In genomic region chr2:154758454-154758853, GRCm38 (mm10) we compare ENCODE assay signal across 25 mouse cellular contexts. TPM values are rescaled to one million over a fixed set of nuclear protein-coding genes. Genes with fewer than 3 reads are reported as not detected.
DNase-seq lines count a peak whose midpoint lies in the region; TF ChIP-seq lines count a peak whose summit lies in the region.
"Had no signal": no experiment of that assay in that cellular context is flagged by ENCODE, and none has a peak within 500 bp of the region (broad histone marks: within the 10 kb centered on the region; RNA-seq: fewer than 3 reads in every experiment).

No protein-coding gene starts in this region.

- no peak for TF ChIP-seq POLR2A in CH12.LX (IDR thresholded peaks at IDR 0.05; ENCODE audit: low read depth, low read length)

- no peaks in the 10 kb centered on the region for H3K79me2 ChIP-seq in CH12.LX (replicated peaks; ENCODE audit: control insufficient read depth, extremely low read depth, insufficient read depth, poor library complexity, severe bottlenecking)

- no peak overlapping the region for H3K9ac ChIP-seq in CH12.LX (ENCODE audit: insufficient read depth, low read depth)

- TF ChIP-seq CTCF in CH12.LX (conservative IDR thresholded peaks at IDR 0.05 in 1 of 2, IDR thresholded peaks at IDR 0.05 in 1 of 2; ENCODE audit: low read depth in 2 of 2, low read length in 2 of 2): peak in 1 of 2 experiments; percentile 53; a peak in 2 of 4 replicates

- H3K4me2 ChIP-seq in CH12.LX (ENCODE audit: insufficient read depth, low read depth, poor library complexity, severe bottlenecking): no peak overlapping the region

- H3K27ac ChIP-seq in CH12.LX (ENCODE audit: insufficient read depth, low read depth): peak overlapping the region; percentile 61

- H3K36me3 ChIP-seq in CH12.LX (replicated peaks in 1 of 2; ENCODE audit: control insufficient read depth in 1 of 2, insufficient read depth in 1 of 2, low read length in 1 of 2): no peaks in the 10 kb centered on the region
- H3K36me3 ChIP-seq: G1E had no signal

- dilution Hi-C loops in CH12.LX (cut with MboI; ENCODE audit: extremely low pct_ligation_motif_present, extremely low pct_unique_long_range_greater_than_20kb, low sequenced_read_pairs): no loop called here

- DNase-seq in A20 (ENCODE audit: low read depth, low spot score): peak; percentile 25
- DNase-seq in CH12.LX (ENCODE audit: extremely low read depth): peak; percentile 63
- DNase-seq in retina, postnatal 1 day: no peak
- no peak for DNase-seq in cerebellum, postnatal 14 days
- DNase-seq: adrenal gland, adult 2 months; adrenal gland, adult 8-10 months; adrenal gland, postnatal 10 days; adrenal gland, postnatal 14 days; adrenal gland, postnatal 25 days; adrenal gland, postnatal 36 days; cerebellum, adult 11 months; cerebellum, adult 11-12 months; cerebellum, adult 18-20 months; cerebellum, adult 2 months; cerebellum, adult 8-10 months had no signal

- in situ Hi-C loops in CH12.LX (cut with MboI; ENCODE audit: low pct_ligation_motif_present, low pct_unique_long_range_greater_than_20kb, low sequenced_read_pairs): loop anchor here (5.0 kb wide), 1 partner anchor 36 kb away; no protein-coding TSS in a partner anchor

- no peak overlapping the region for H3K4me3 ChIP-seq in CH12.LX (replicated peaks in 1 of 3; ENCODE audit: low read depth in 2 of 3, low read length in 2 of 3, poor library complexity in 1 of 3)

- TF ChIP-seq EP300 in CH12.LX (IDR thresholded peaks at IDR 0.05; ENCODE audit: low read length): peak; percentile 84

- H3K4me1 ChIP-seq in CH12.LX (ENCODE audit: control insufficient read depth in 1 of 2, insufficient read depth in 2 of 2): peaks cover 7 to 45% of the 10 kb centered on the region in 2 experiments

- peaks cover 16% of the 10 kb centered on the region for H3K9me3 ChIP-seq in CH12.LX (replicated peaks; ENCODE audit: low read length)
- H3K9me3 ChIP-seq: G1E had no signal

- TF ChIP-seq RAD21 in CH12.LX (IDR thresholded peaks at IDR 0.05; ENCODE audit: low read depth, low read length): peak; percentile 48

- H3K27me3 ChIP-seq in CH12.LX (replicated peaks): no peaks in the 10 kb centered on the region
- H3K27me3 ChIP-seq: Patski had no signal

TF ChIP-seq in CH12.LX, 34 proteins besides CTCF, POLR2A, EP300 and RAD21:
- no peak for TF ChIP-seq UBTF (IDR thresholded peaks at IDR 0.05; ENCODE audit: low read depth, low read length)
- peak; percentile 61 for TF ChIP-seq SMC3 (IDR thresholded peaks at IDR 0.05; ENCODE audit: low read depth, low read length)
- no peak for TF ChIP-seq USF1 (IDR thresholded peaks at IDR 0.05; ENCODE audit: low read depth, low read length)
- 0 out of 2 replicates have a peak, but pooled peaks have one; percentile 44 for TF ChIP-seq TBP (conservative IDR thresholded peaks at IDR 0.05; ENCODE audit: low read depth, low read length)
- no peak for TF ChIP-seq MXI1 (IDR thresholded peaks at IDR 0.05; ENCODE audit: low read depth, low read length)
- no peak for TF ChIP-seq PAX5 (IDR thresholded peaks at IDR 0.05; ENCODE audit: low read length)
- peak; percentile 80 for TF ChIP-seq MYC (IDR thresholded peaks at IDR 0.05; ENCODE audit: low read depth, low read length)
- no peak for TF ChIP-seq RCOR1 (conservative IDR thresholded peaks at IDR 0.05; ENCODE audit: low read depth, low read length)
- peak; percentile 53 for TF ChIP-seq BHLHE40 (IDR thresholded peaks at IDR 0.05; ENCODE audit: low read depth, low read length)
- TF ChIP-seq IRF4 (IDR thresholded peaks at IDR 0.05; ENCODE audit: low read depth, low read length): peak; percentile 89
- TF ChIP-seq TCF12 (IDR thresholded peaks at IDR 0.05; ENCODE audit: low read depth, low read length): peak; percentile 70
- no peak; the same call in 1 of the 2 replicates for TF ChIP-seq HCFC1 (IDR thresholded peaks at IDR 0.05; ENCODE audit: low read depth, low read length)
- TF ChIP-seq CHD1 (IDR thresholded peaks at IDR 0.05; ENCODE audit: low read depth, low read length): peak; percentile 98
- TF ChIP-seq MEF2A (IDR thresholded peaks at IDR 0.05; ENCODE audit: borderline replicate concordance, low read depth, low read length): peak; percentile 85; the same call in 1 of the 2 replicates
- TF ChIP-seq E2F4 (IDR thresholded peaks at IDR 0.05; ENCODE audit: insufficient replicate concordance, low read depth, low read length): no peak
- TF ChIP-seq CHD2 (IDR thresholded peaks at IDR 0.05; ENCODE audit: low read length): no peak
- TF ChIP-seq NRF1 (IDR thresholded peaks at IDR 0.05; ENCODE audit: low read depth, low read length): no peak
- no peak for TF ChIP-seq KAT2A (IDR thresholded peaks at IDR 0.05; ENCODE audit: insufficient replicate concordance, low read length)
- no peak for TF ChIP-seq POLR2AphosphoS2 (IDR thresholded peaks at IDR 0.05; ENCODE audit: low read depth, low read length)
- peak; percentile 34; the same call in 1 of the 2 replicates for TF ChIP-seq ELF1 (IDR thresholded peaks at IDR 0.05; ENCODE audit: low read depth, low read length)
- TF ChIP-seq JUND (conservative IDR thresholded peaks at IDR 0.05; ENCODE audit: low read depth, low read length): 0 out of 2 replicates have a peak, but pooled peaks have one; percentile 30
- TF ChIP-seq ETS1 (conservative IDR thresholded peaks at IDR 0.05; ENCODE audit: low read depth, low read length): peak; percentile 57; the same call in 1 of the 2 replicates
- peak; percentile 11; the same call in 1 of the 2 replicates for TF ChIP-seq JUN (IDR thresholded peaks at IDR 0.05; ENCODE audit: insufficient read depth, low read depth, low read length)
- TF ChIP-seq ZNF384 (IDR thresholded peaks at IDR 0.05; ENCODE audit: low read depth, low read length): peak; percentile 63
- TF ChIP-seq SIN3A (IDR thresholded peaks at IDR 0.05; ENCODE audit: low read length): no peak
- no peak for TF ChIP-seq MAFK (IDR thresholded peaks at IDR 0.05; ENCODE audit: insufficient replicate concordance, low read length)

RNA-seq across cellular contexts. Expression of gene Gm14214, which starts 11.4 kb away (rescaled TPM):
- not detected in 2 replicates for total RNA-seq in CH12.LX (2012; rRNA removed)
- not detected in 2 replicates for total RNA-seq in CH12.LX (2014; rRNA removed)
- 0.41 TPM in 1 of 2 replicates, not detected in the other for polyA plus RNA-seq in CH12.LX (2012; ENCODE audit: insufficient read length, low read depth)
- total RNA-seq: adrenal gland, adult 18-20 months; adrenal gland, adult 2 months; adrenal gland, adult 8-10 months; adrenal gland, postnatal 10 days; adrenal gland, postnatal 14 days; adrenal gland, postnatal 25 days; adrenal gland, postnatal 36 days; adrenal gland, postnatal 4 days; ES-E14; G1E; MEL had no signal
- polyA plus RNA-seq: adrenal gland, adult 2 months; brain, embryonic 14.5 days; C2C12; CD4-positive, CD25-positive, alpha-beta regulatory T cell, adult 4 months; cerebellum, adult 2 months; G1E; Patski had no signal

RNA-seq across cellular contexts. Expression of gene Raly, which starts 32.4 kb away (rescaled TPM):
- 214 and 228 TPM in 2 replicates for total RNA-seq in CH12.LX (2012; rRNA removed)
- total RNA-seq in CH12.LX (2014; rRNA removed): 334 and 341 TPM in 2 replicates
- polyA plus RNA-seq in CH12.LX (2012; ENCODE audit: insufficient read length, low read depth): 277 and 285 TPM in 2 replicates

RNA-seq across cellular contexts. Expression of gene a, which starts 32.7 kb away (rescaled TPM):
- total RNA-seq in CH12.LX (2012; rRNA removed) (10.9 and 11.8 TPM in 2 replicates), CH12.LX (2014; rRNA removed) (23.8 and 25.4 TPM in 2 replicates)
- 7.2 and 7.8 TPM in 2 replicates for polyA plus RNA-seq in CH12.LX (2012; ENCODE audit: insufficient read length, low read depth)
- total RNA-seq: adrenal gland, adult 18-20 months; adrenal gland, adult 2 months; adrenal gland, adult 8-10 months; adrenal gland, postnatal 10 days; adrenal gland, postnatal 14 days; adrenal gland, postnatal 25 days; adrenal gland, postnatal 36 days; adrenal gland, postnatal 4 days; G1E; MEL had no signal
- polyA plus RNA-seq: activated CD4-positive, CD25-positive, alpha-beta regulatory T cell, adult 4 months; C2C12; CD4-positive, CD25-positive, alpha-beta regulatory T cell, adult 4 months; Patski had no signal

Comparison
In these comparisons a context has a peak if more than half of its experiments do, and no peak if none do; other contexts are left out.
1. DNase-seq: peak in A20 (single experiment) and CH12.LX (single experiment); none in retina, postnatal 1 day (single experiment) and cerebellum, postnatal 14 days (0 of 2).